Mouse (Mus musculus): ENCODE results near the gene Cfc1. TPM values are rescaled to one million over a fixed set of nuclear protein-coding genes. Genes with fewer than 3 reads are reported as not detected.

Gene Cfc1
- polyA plus RNA-seq, 1 experiment from 2014 or later: 0.50 TPM

- H3K4me2 ChIP-seq: no peak overlapping the region
- H3K4me3 ChIP-seq (ENCODE audit: low read depth, low read length): no peak overlapping the region
- 24% methylated on average over 4 of the region's 4 CpGs for WGBS (ENCODE audit: insufficient replicate concordance)
- H3K9ac ChIP-seq (ENCODE audit: low read depth, low read length): no peak overlapping the region
- no peak for ATAC-seq (replicated peaks; ENCODE audit: insufficient number of reproducible peaks, low FRiP score, low TSS enrichment)
- no peaks in the 10 kb centered on the region for H3K36me3 ChIP-seq (ENCODE audit: control insufficient read depth, insufficient read depth, low read length)
- no peak overlapping the region for H3K27ac ChIP-seq (ENCODE audit: low read depth, low read length)
- no peaks in the 10 kb centered on the region for H3K9me3 ChIP-seq (replicated peaks; ENCODE audit: control insufficient read depth, low read length)
- H3K27me3 ChIP-seq (ENCODE audit: control insufficient read depth, insufficient read depth, low read length): peaks cover 17% of the 10 kb centered on the region
- peaks cover 7% of the 10 kb centered on the region for H3K4me1 ChIP-seq (ENCODE audit: control insufficient read depth, insufficient read depth, low read length)
Observed at GRCm38 (mm10) chr1:34583821-34584263, 48.4 kb downstream of the Cfc1 start.

- ATAC-seq (replicated peaks; ENCODE audit: insufficient number of reproducible peaks, low FRiP score, low TSS enrichment): no peak
- Histone ChIP-seq H3K4me3 (ENCODE audit: low read depth, low read length) (no peak overlapping the region), H3K27me3 (ENCODE audit: control insufficient read depth, insufficient read depth, low read length) (peaks cover 11% of the 10 kb centered on the region), H3K27ac (ENCODE audit: low read depth, low read length) (no peak overlapping the region), H3K9ac (ENCODE audit: low read depth, low read length) (no peak overlapping the region), H3K36me3 (ENCODE audit: control insufficient read depth, insufficient read depth, low read length) (no peaks in the 10 kb centered on the region), H3K4me1 (ENCODE audit: control insufficient read depth, insufficient read depth, low read length) (peaks cover 4% of the 10 kb centered on the region), H3K9me3 (replicated peaks; ENCODE audit: control insufficient read depth, low read length) (no peaks in the 10 kb centered on the region), H3K4me2 (no peak overlapping the region)
- 75% methylated on average over 4 of the region's 4 CpGs for WGBS (ENCODE audit: insufficient replicate concordance)
Observed at GRCm38 (mm10) chr1:34584736-34585135, 49.3 kb downstream of the Cfc1 start.

- Histone ChIP-seq H3K36me3 (ENCODE audit: control insufficient read depth, insufficient read depth, low read length) (no peaks in the 10 kb centered on the region), H3K4me3 (ENCODE audit: low read depth, low read length) (no peak overlapping the region), H3K9ac (ENCODE audit: low read depth, low read length) (no peak overlapping the region), H3K9me3 (replicated peaks; ENCODE audit: control insufficient read depth, low read length) (no peaks in the 10 kb centered on the region), H3K4me1 (ENCODE audit: control insufficient read depth, insufficient read depth, low read length) (no peaks in the 10 kb centered on the region), H3K27me3 (ENCODE audit: control insufficient read depth, insufficient read depth, low read length) (no peaks in the 10 kb centered on the region), H3K4me2 (no peak overlapping the region), H3K27ac (ENCODE audit: low read depth, low read length) (no peak overlapping the region)
- no peak for ATAC-seq (replicated peaks; ENCODE audit: insufficient number of reproducible peaks, low FRiP score, low TSS enrichment)
- WGBS (ENCODE audit: insufficient replicate concordance): 79% methylated on average over 22 of the region's 22 CpGs
Observed at GRCm38 (mm10) chr1:34587298-34588096, 52.0 kb downstream of the Cfc1 start.

Other genes starting within 250 kb of the Cfc1 start
- gene Ccdc115, start 96.0 kb upstream of the Cfc1 start, polyA plus RNA-seq (2014; fragmentation: Nextera tagmentation; extraction: Ambion mirVana): 49.0 and 49.8 TPM in 2 replicates
- gene Imp4, start 95.8 kb upstream of the Cfc1 start, polyA plus RNA-seq (2014; fragmentation: Nextera tagmentation; extraction: Ambion mirVana): 73.0 and 80.8 TPM in 2 replicates
- gene Ptpn18, start 75.9 kb upstream of the Cfc1 start, polyA plus RNA-seq (2014; fragmentation: Nextera tagmentation; extraction: Ambion mirVana): 7.4 and 10.4 TPM in 2 replicates
- gene Prss39, start 37.2 kb upstream of the Cfc1 start, polyA plus RNA-seq (2014; fragmentation: Nextera tagmentation; extraction: Ambion mirVana): not detected in 2 replicates
- gene Prss40, start 25.3 kb downstream of the Cfc1 start, polyA plus RNA-seq (2014; fragmentation: Nextera tagmentation; extraction: Ambion mirVana): not detected in 2 replicates
- gene Amer3, start 44.0 kb downstream of the Cfc1 start, polyA plus RNA-seq (2014; fragmentation: Nextera tagmentation; extraction: Ambion mirVana): 0.06 TPM in 1 of 2 replicates, not detected in the other

All from heart, embryonic 11.5 days (tissue).